Mouse (Mus musculus) layer of hippocampus, postnatal 36 days (tissue): Measurements from ENCODE around the gene Focad. TPM values are rescaled to one million over a fixed set of nuclear protein-coding genes. Genes with fewer than 3 reads are reported as not detected.

Experiments
- microRNA-seq, 2 experiments: library from miRNA; unstranded; fragments of <30 nt; microRNA quantifications; one replicate each; pipeline ENCODE4 v1.2.0; 2021
- total RNA-seq, 2 experiments: library from RNA; stranded (reverse); gene quantifications; 2 replicates each; pipeline ENCODE4 v1.2.3; 2021

Focad gene
- total RNA-seq, 2 experiments from 2014 or later = 70.3 to 75.4 TPM

Small RNA genes within 50 kb of the gene (microRNA-seq; reads per million reads assigned to microRNA genes)
- 63.3 to 106 reads per million in 2 experiments for gene Mir491

Other genes with a start within 250 kb of the Focad start
- gene Mllt3, start 61.3 kb upstream of the Focad start, total RNA-seq = 10 to 100 TPM; 52.2 to 56.0 TPM